ENCODE assay signal across 8 mouse cellular contexts in the genomic region with DNA sequence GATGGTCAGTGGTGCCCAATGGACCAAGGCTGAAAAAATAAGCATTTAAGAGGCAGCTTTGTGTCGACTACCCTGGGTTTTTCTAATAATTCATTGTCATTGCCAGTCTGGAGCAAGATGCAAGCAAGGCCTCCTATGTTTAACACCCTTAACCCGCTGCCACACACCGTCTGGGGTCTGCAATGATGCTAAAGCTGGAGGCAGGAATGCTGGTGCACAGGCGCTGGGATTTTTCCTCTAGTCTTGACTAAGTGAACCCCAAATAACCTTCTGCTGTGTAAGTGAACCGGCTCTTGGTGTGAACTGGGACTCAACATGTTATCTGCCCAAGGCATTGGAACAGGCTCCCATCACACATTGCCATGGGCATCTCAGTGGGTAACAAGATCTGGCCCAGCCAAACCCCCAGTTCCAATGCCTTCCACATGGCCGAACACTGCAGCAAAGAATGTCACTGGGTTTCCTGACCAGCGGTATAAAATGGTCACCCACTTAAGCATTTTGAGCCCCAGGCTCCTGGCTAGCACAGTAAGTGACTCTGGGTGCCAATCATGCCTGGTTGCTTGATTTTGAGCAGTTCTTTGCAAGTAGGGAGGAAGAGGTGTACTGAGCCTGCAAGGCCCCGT.
A peak's percentile ranks its signal among the peaks of the same experiment; 100 is the strongest.
DNase-seq lines count a peak whose midpoint lies in the region; ATAC-seq and TF ChIP-seq lines count a peak whose summit lies in the region.

No protein-coding gene starts in this region.

- H3K9me3 ChIP-seq in forebrain, embryonic 12.5 days: no peaks in the 10 kb centered on the region
- H3K9me3 ChIP-seq in limb, embryonic 14.5 days (ENCODE audit: control insufficient read depth, low read length): no peaks in the 10 kb centered on the region

- H3K4me1 ChIP-seq in forebrain, embryonic 12.5 days: peaks cover 49% of the 10 kb centered on the region
- peaks cover 68% of the 10 kb centered on the region for H3K4me1 ChIP-seq in limb, embryonic 14.5 days (ENCODE audit: control insufficient read depth, insufficient read depth, low read length)

- peak; percentile 8 for DNase-seq in gastrocnemius, postnatal 25 days
- no peak for DNase-seq in gastrocnemius, postnatal 14 days
- DNase-seq in 3T3-L1 (ENCODE audit: low read depth, low spot score): peak; percentile 38
- DNase-seq in limb, embryonic 14.5 days (ENCODE audit: low spot score): no peak
- DNase-seq in right cerebral cortex, postnatal 10 days (ENCODE audit: low spot score in 2 of 2): no peak
- DNase-seq in left cerebral cortex, postnatal 10 days (ENCODE audit: extremely low spot score in 1 of 2, low spot score in 2 of 2): no peak
- no peak for DNase-seq in gastrocnemius, postnatal 10 days

- H3K4me2 ChIP-seq in forebrain, embryonic 12.5 days: no peak overlapping the region
- peak overlapping the region; percentile 22 for H3K4me2 ChIP-seq in limb, embryonic 14.5 days (replicated peaks; ENCODE audit: low read depth, low read length, severe bottlenecking)

- no peaks in the 10 kb centered on the region for H3K36me3 ChIP-seq in forebrain, embryonic 12.5 days (replicated peaks)
- no peaks in the 10 kb centered on the region for H3K36me3 ChIP-seq in limb, embryonic 14.5 days (ENCODE audit: control insufficient read depth, insufficient read depth, low read length)

- no peak for ATAC-seq in forebrain, embryonic 12.5 days (ENCODE audit: low FRiP score)
- ATAC-seq in limb, embryonic 14.5 days (ENCODE audit: low FRiP score, low read depth): no peak; the same call in 1 of the 2 replicates

- peak overlapping the region; percentile 90 for H3K27ac ChIP-seq in forebrain, embryonic 12.5 days
- H3K27ac ChIP-seq in limb, embryonic 14.5 days (replicated peaks; ENCODE audit: low read depth, low read length): peak overlapping the region; percentile 92

- H3K27me3 ChIP-seq in forebrain, embryonic 12.5 days: no peaks in the 10 kb centered on the region
- no peaks in the 10 kb centered on the region for H3K27me3 ChIP-seq in limb, embryonic 14.5 days (ENCODE audit: control insufficient read depth, insufficient read depth, low read length)

- H3K9ac ChIP-seq in forebrain, embryonic 12.5 days: 0 out of 2 replicates have a peak overlapping the region, but pooled peaks have one; percentile 12
- H3K9ac ChIP-seq in limb, embryonic 14.5 days (ENCODE audit: low read depth, low read length, severe bottlenecking): no peak overlapping the region

- WGBS in forebrain, embryonic 12.5 days: 52% methylated on average over 8 of the region's 8 CpGs
- 14% methylated on average over 8 of the region's 8 CpGs for WGBS in limb, embryonic 14.5 days

- no peak overlapping the region for H3K4me3 ChIP-seq in forebrain, embryonic 12.5 days (replicated peaks)
- no peak overlapping the region for H3K4me3 ChIP-seq in limb, embryonic 14.5 days (replicated peaks; ENCODE audit: low read length)

- intact Hi-C loops in gastrocnemius, postnatal 14 days (cut with DNase I; ENCODE audit: low total_unique reads): no loop called here
- intact Hi-C loops in left cerebral cortex, postnatal 10 days (cut with DNase I): loop anchor here (2.0 kb wide), 1 partner anchor 201 kb away; no protein-coding TSS in a partner anchor

- no peak for TF ChIP-seq POLR2A in limb, embryonic 14.5 days (IDR thresholded peaks at IDR 0.05; ENCODE audit: borderline replicate concordance, extremely low read depth, insufficient read depth, insufficient read length)

Comparison
In these comparisons a context has a peak if more than half of its experiments do, and no peak if none do; other contexts are left out.
1. DNase-seq: peak in gastrocnemius, postnatal 25 days (single experiment) and 3T3-L1 (single experiment); none in gastrocnemius, postnatal 14 days (single experiment), limb, embryonic 14.5 days (single experiment), right cerebral cortex, postnatal 10 days (0 of 2), left cerebral cortex, postnatal 10 days (0 of 2) and gastrocnemius, postnatal 10 days (single experiment).